Mouse (Mus musculus): ENCODE results near the gene Foxi1. TPM values are rescaled to one million over a fixed set of nuclear protein-coding genes. Genes with fewer than 3 reads are reported as not detected.
A peak's percentile ranks its signal among the peaks of the same experiment; 100 is the strongest.

Gene Foxi1
- polyA plus RNA-seq, 1 experiment from 2014 or later, result not detected

- Histone ChIP-seq H3K36me3 (ENCODE audit: control insufficient read depth, insufficient read depth) (no peaks in the 10 kb centered on the region), H3K27me3 (replicated peaks; ENCODE audit: control insufficient read depth, insufficient read depth, low read length) (no peaks in the 10 kb centered on the region), H3K9ac (ENCODE audit: low read depth, low read length) (no peak overlapping the region), H3K4me3 (ENCODE audit: low read depth, low read length) (no peak overlapping the region), H3K4me1 (replicated peaks; ENCODE audit: control insufficient read depth, insufficient read depth, low read length) (no peaks in the 10 kb centered on the region), H3K4me2 (replicated peaks; ENCODE audit: low read depth) (no peak overlapping the region), H3K27ac (ENCODE audit: low read depth, low read length) (no peak overlapping the region), H3K9me3 (ENCODE audit: control insufficient read depth) (no peaks in the 10 kb centered on the region)
- 45% methylated on average over 9 of the region's 9 CpGs for WGBS
- TF ChIP-seq CTCF (IDR thresholded peaks at IDR 0.05; ENCODE audit: low read depth), result no peak
- no peak for ATAC-seq
Observed at GRCm38 (mm10) chr11:34194158-34194941, 13.5 kb downstream of the Foxi1 start.

- H3K27me3 ChIP-seq (replicated peaks; ENCODE audit: control insufficient read depth, insufficient read depth, low read length), result no peaks in the 10 kb centered on the region
- H3K9me3 ChIP-seq (ENCODE audit: control insufficient read depth), result no peaks in the 10 kb centered on the region
Observed at GRCm38 (mm10) chr11:34193658-34194057, 14.2 kb downstream of the Foxi1 start.

DNA sequence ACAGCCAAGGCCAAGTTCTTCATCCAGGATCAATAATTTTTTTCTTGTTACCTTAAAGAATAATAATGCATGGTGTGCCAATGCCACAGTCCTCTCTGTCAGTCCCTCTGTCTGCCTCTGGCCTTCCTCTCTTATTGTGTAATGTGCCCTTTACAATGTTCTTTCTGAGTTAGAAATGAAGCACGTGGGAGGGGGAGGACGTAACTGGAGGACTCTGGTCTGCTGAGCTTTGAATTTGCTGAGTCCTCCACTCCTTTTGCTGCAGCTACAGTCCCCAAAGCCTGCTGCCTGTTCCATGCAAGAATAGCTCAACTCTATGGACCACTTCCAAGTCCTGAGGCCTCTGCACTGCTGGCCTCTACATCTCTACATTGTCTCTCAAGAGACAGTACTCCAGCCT lies 23.6 kb downstream of the Foxi1 start:
- 48% methylated on average over 2 of the region's 2 CpGs for WGBS
- Histone ChIP-seq H3K27ac (ENCODE audit: low read depth, low read length) (no peak overlapping the region), H3K4me2 (replicated peaks; ENCODE audit: low read depth) (no peak overlapping the region), H3K36me3 (ENCODE audit: control insufficient read depth, insufficient read depth) (no peaks in the 10 kb centered on the region), H3K27me3 (replicated peaks; ENCODE audit: control insufficient read depth, insufficient read depth, low read length) (no peaks in the 10 kb centered on the region), H3K4me3 (ENCODE audit: low read depth, low read length) (no peak overlapping the region), H3K4me1 (replicated peaks; ENCODE audit: control insufficient read depth, insufficient read depth, low read length) (no peaks in the 10 kb centered on the region), H3K9ac (ENCODE audit: low read depth, low read length) (no peak overlapping the region), H3K9me3 (ENCODE audit: control insufficient read depth) (no peaks in the 10 kb centered on the region)
- no peak for TF ChIP-seq CTCF (IDR thresholded peaks at IDR 0.05; ENCODE audit: low read depth)
- no peak for ATAC-seq

More at GRCm38 (mm10) chr11:34193658-34194057, 14.2 kb downstream of the Foxi1 start:
- 56% methylated on average over 3 of the region's 3 CpGs for WGBS
- H3K4me1 ChIP-seq (replicated peaks; ENCODE audit: control insufficient read depth, insufficient read depth, low read length), result no peaks in the 10 kb centered on the region
- no peak overlapping the region for H3K4me2 ChIP-seq (replicated peaks; ENCODE audit: low read depth)
- H3K36me3 ChIP-seq (ENCODE audit: control insufficient read depth, insufficient read depth), result no peaks in the 10 kb centered on the region
- H3K4me3 ChIP-seq (ENCODE audit: low read depth, low read length), result no peak overlapping the region
- TF ChIP-seq CTCF (IDR thresholded peaks at IDR 0.05; ENCODE audit: low read depth), result no peak
- no peak for ATAC-seq
- H3K27ac ChIP-seq (ENCODE audit: low read depth, low read length), result no peak overlapping the region
- H3K9ac ChIP-seq (ENCODE audit: low read depth, low read length), result no peak overlapping the region

- Histone ChIP-seq H3K4me1 (replicated peaks; ENCODE audit: control insufficient read depth, insufficient read depth, low read length) (no peaks in the 10 kb centered on the region), H3K4me3 (ENCODE audit: low read depth, low read length) (no peak overlapping the region), H3K36me3 (ENCODE audit: control insufficient read depth, insufficient read depth) (no peaks in the 10 kb centered on the region), H3K9ac (ENCODE audit: low read depth, low read length) (no peak overlapping the region), H3K9me3 (ENCODE audit: control insufficient read depth) (no peaks in the 10 kb centered on the region), H3K4me2 (replicated peaks; ENCODE audit: low read depth) (no peak overlapping the region), H3K27ac (ENCODE audit: low read depth, low read length) (no peak overlapping the region), H3K27me3 (replicated peaks; ENCODE audit: control insufficient read depth, insufficient read depth, low read length) (no peaks in the 10 kb centered on the region)
- peak; percentile 28; the same call in 1 of the 2 replicates for ATAC-seq
- 50% methylated on average over 8 of the region's 8 CpGs for WGBS
- no peak for TF ChIP-seq CTCF (IDR thresholded peaks at IDR 0.05; ENCODE audit: low read depth)
Observed at GRCm38 (mm10) chr11:34181214-34182117, 26.4 kb downstream of the Foxi1 start.

DNA sequence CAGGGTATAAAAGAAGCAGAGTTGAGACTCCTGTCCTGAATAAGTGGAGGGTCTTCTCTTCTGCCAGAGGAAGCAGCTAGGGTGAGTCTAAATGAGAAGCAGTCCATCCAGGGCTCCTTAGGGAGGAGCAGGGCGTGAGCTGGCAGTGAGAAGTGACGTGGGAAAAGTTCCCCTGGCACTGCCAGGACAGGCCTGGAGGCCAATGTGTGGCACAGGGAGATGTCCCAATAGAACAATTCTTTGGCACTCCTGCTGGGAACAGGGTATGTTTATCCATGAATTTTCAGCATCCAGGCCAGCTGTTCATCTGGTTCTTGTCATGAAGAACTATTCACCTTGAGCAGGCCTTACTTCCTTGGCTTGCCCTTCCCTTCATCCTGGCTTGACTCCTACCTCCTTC lies 29.1 kb downstream of the Foxi1 start:
- H3K9me3 ChIP-seq (ENCODE audit: control insufficient read depth), result no peaks in the 10 kb centered on the region
- no peak overlapping the region for H3K4me2 ChIP-seq (replicated peaks; ENCODE audit: low read depth)
- TF ChIP-seq CTCF (IDR thresholded peaks at IDR 0.05; ENCODE audit: low read depth), result no peak
- no peak for ATAC-seq
- no peak overlapping the region for H3K9ac ChIP-seq (ENCODE audit: low read depth, low read length)
- H3K4me3 ChIP-seq (ENCODE audit: low read depth, low read length), result no peak overlapping the region
- H3K27ac ChIP-seq (ENCODE audit: low read depth, low read length), result no peak overlapping the region
- no peaks in the 10 kb centered on the region for H3K4me1 ChIP-seq (replicated peaks; ENCODE audit: control insufficient read depth, insufficient read depth, low read length)
- H3K27me3 ChIP-seq (replicated peaks; ENCODE audit: control insufficient read depth, insufficient read depth, low read length), result no peaks in the 10 kb centered on the region
- WGBS, result 63% methylated on average over 2 of the region's 2 CpGs
- H3K36me3 ChIP-seq (ENCODE audit: control insufficient read depth, insufficient read depth), result no peaks in the 10 kb centered on the region

GRCm38 (mm10) chr11:34176371-34176770 lies 31.5 kb downstream of the Foxi1 start:
- Histone ChIP-seq H3K36me3 (ENCODE audit: control insufficient read depth, insufficient read depth) (no peaks in the 10 kb centered on the region), H3K27ac (ENCODE audit: low read depth, low read length) (no peak overlapping the region), H3K4me3 (ENCODE audit: low read depth, low read length) (no peak overlapping the region), H3K4me2 (replicated peaks; ENCODE audit: low read depth) (no peak overlapping the region), H3K27me3 (replicated peaks; ENCODE audit: control insufficient read depth, insufficient read depth, low read length) (no peaks in the 10 kb centered on the region), H3K9ac (ENCODE audit: low read depth, low read length) (no peak overlapping the region), H3K4me1 (replicated peaks; ENCODE audit: control insufficient read depth, insufficient read depth, low read length) (no peaks in the 10 kb centered on the region), H3K9me3 (ENCODE audit: control insufficient read depth) (no peaks in the 10 kb centered on the region)
- TF ChIP-seq CTCF (IDR thresholded peaks at IDR 0.05; ENCODE audit: low read depth), result no peak
- ATAC-seq, result no peak
- 90% methylated on average over 1 of the region's 1 CpGs for WGBS

Measured in intestine, postnatal 0 days (tissue).